Mouse (Mus musculus): ENCODE results near the gene Trim65. TPM values are rescaled to one million over a fixed set of nuclear protein-coding genes. Genes with fewer than 3 reads are reported as not detected.

Trim65 gene
- polyA plus RNA-seq, 1 experiment from 2014 or later, result 14.3 TPM

DNA sequence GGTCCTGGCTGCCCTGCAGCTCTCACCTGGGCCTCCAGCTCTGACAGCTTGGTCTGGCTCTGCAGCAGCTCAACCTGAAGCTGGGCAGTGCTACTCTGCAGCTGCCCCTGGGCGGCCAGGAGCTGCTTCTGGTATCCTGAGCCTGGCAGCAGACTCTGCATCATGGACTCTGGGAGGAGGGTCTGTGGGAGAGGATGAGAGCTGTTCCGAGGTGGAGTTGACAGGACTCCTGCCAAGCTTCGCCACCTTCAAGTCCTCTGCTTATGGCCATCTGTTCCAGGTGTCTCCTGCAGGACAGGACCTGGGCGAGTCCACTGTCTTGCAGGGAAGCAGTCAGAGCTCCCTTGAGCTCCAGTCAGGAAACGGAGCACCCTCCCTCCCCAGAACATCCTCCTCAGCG, 18.4 kb upstream of the Trim65 start:
- Histone ChIP-seq H3K36me3 (ENCODE audit: inconsistent target) (peaks cover 41% of the 10 kb centered on the region; the same call in 1 of the 2 replicates), H3K4me3 (ENCODE audit: inconsistent target) (no peak overlapping the region), H3K27ac (no peak overlapping the region), H3K79me2 (ENCODE audit: inconsistent target) (no peaks in the 10 kb centered on the region)
- 100% methylated on average over 6 of the region's 6 CpGs for WGBS (ENCODE audit: missing documents)

DNA sequence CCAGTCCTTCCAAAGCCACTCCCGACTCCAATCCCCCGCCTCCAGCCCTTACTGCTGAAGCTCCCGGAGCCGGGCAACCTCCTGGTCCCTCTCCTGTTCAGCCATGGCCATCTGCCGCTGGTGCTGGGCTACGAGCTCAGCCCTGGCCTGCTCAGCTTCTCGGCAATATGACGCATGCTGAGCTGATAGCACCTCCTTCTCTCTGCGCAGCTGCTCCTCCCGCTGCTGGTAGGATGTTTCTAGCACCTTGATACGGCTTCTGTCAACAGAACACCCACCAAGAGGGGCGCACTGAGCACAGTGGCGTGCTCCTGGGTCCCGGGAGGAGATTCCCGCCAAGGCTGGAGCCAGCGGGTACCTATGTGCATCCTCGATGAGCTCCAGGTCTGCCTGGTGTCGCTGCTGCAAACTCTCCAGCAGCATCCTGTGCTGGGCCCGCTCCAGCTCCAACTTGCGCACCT, 17.9 kb upstream of the Trim65 start:
- no peaks in the 10 kb centered on the region for H3K79me2 ChIP-seq (ENCODE audit: inconsistent target)
- 94% methylated on average over 18 of the region's 20 CpGs for WGBS (ENCODE audit: missing documents)
- no peak overlapping the region for H3K27ac ChIP-seq
- H3K4me3 ChIP-seq (ENCODE audit: inconsistent target), result no peak overlapping the region
- H3K36me3 ChIP-seq (ENCODE audit: inconsistent target), result peaks cover 39% of the 10 kb centered on the region; the same call in 1 of the 2 replicates

DNA sequence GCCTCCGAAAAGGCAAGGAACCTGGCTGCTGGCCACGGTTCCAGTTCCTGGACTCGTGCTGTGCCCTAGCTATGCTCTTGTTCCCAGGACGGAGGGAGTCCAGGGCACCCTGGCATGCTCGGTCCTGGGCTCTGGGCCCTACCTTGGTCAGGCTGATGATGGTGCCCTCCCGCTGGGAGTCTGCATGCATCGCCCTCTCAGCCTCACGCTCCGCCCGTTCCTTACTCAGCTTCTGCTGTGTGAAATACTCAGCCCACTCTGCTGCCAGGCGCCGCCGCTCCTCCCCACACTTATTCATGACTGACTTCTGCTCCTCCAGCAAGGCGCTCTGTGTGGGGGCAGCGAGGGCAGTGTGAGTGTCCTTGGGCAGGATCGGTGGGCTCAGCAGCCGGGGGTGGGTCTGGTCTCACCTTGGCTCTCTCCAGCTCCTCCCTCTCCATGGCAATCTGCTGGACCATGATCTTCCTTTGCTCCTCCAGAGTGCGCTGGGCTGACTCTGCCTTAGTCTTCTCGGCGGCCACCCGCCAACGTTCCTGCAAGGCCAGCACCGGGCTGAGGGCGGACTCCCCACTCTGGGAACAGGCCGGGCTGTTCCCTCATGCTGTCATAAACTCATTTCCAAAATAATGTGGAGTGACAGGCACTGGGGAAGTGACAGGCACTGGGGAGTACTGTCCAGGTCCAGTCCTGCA, 15.5 kb upstream of the Trim65 start:
- Histone ChIP-seq H3K27ac (peak overlapping the region; percentile 45; the same call in 1 of the 2 replicates), H3K36me3 (ENCODE audit: inconsistent target) (peaks cover 21% of the 10 kb centered on the region; the same call in 1 of the 2 replicates), H3K79me2 (ENCODE audit: inconsistent target) (no peaks in the 10 kb centered on the region), H3K4me3 (ENCODE audit: inconsistent target) (no peak overlapping the region)
- 77% methylated on average over 23 of the region's 25 CpGs for WGBS (ENCODE audit: missing documents)

DNA sequence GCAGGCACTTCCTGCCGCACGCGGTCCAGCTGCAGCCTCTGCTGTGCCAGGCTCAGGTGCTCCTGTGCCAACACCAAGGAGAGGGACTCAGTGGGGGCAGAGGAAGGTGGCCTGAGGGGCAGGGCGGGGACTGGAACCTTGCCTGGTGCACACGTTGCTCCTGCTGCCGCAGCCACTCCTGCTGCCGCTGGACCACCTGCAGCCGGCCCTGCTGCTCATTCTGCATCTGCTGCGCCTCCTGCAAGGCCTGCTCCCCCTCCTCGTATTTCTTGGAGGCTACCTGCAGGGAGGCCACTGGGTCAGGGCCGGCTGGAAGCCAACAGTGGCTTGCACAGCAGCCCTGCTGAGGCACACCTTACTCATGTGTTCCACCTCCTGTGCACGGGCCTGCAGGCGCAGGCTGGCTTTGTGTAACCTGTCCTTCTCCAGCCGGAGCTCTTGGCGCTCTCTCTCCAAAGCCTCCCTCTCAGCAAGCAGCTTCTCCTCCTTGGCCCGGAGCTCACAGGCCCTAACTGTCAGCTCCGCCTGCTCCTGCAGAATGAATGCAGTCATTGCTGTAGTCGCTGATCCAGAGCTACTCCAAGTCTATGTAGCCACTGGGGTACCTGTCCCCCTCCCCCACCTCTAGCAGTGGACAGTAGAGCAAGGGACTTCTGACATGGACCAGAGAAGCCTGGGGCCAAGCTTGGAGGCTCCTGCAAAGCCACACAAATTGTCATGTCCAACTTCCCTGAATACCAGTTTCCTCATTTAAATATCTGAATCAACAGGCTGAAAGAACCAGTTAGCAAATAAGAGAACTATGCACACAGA, 14.8 kb upstream of the Trim65 start:
- peak overlapping the region; percentile 45 for H3K27ac ChIP-seq
- H3K4me3 ChIP-seq (ENCODE audit: inconsistent target), result no peak overlapping the region
- H3K79me2 ChIP-seq (ENCODE audit: inconsistent target), result no peaks in the 10 kb centered on the region
- 93% methylated on average over 15 of the region's 18 CpGs for WGBS (ENCODE audit: missing documents)
- H3K36me3 ChIP-seq (ENCODE audit: inconsistent target), result peaks cover 14% of the 10 kb centered on the region; the same call in 1 of the 2 replicates

DNA sequence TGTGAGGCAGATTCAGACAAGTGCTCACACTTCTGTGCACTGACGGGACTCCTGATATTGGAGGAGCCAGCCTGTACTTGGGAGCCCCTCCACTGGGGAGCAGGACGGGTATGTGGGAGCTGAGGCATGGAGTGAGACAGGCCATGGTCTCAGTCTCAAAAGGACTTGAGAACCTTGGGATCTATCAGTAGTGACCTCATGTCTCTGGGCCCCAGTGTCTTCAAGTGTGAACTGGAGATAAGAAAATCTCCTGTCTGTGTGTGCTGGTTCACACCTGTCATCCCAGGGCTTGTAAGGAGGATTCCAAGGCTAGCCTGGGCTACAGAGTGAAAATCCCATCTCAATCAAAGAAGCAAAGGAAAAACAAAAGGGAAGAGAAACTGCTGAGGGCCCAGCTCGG, 12.5 kb upstream of the Trim65 start:
- Histone ChIP-seq H3K4me3 (ENCODE audit: inconsistent target) (no peak overlapping the region), H3K27ac (no peak overlapping the region), H3K79me2 (ENCODE audit: inconsistent target) (no peaks in the 10 kb centered on the region), H3K36me3 (ENCODE audit: inconsistent target) (peaks cover 5% of the 10 kb centered on the region; the same call in 1 of the 2 replicates)
- 81% methylated on average over 3 of the region's 3 CpGs for WGBS (ENCODE audit: missing documents)

DNA sequence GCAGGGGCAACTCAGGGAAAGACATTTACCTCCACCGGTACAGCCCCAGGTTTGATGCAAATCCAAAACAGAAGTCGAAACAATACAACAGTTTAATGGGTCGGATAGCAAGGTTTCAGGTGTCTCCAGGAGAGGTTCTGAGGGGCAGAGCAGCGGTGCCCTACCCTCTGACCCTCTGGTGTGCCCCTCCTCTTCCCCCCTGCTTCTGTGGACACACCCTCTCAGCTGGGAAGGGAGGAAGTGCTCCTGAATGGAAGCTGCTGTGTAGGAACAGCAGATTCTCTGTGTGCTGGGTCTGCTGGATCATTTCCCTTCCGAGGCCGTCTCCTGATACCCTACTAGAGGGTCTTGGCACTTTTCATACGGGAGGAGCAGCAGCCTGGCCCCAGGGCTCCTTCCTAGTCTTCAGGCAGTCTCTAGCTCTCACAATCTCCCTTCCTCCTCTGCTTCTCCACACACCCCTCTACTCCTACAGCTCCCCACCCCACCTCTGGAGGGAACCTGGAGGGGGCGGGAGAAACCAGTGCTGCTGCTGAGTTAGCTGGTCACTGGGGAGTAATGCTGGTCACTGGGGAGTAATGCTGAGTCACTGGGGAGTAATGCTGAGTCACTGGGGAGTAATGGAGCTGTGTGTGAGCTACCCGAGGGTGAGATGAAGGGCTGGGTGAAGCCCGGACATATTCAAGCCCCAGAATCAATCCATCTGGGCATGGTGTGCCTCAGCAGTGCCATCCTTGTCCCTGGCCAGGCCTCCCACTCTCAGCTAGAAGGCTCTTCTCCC, 11.5 kb upstream of the Trim65 start:
- Histone ChIP-seq H3K79me2 (ENCODE audit: inconsistent target) (peaks cover 9% of the 10 kb centered on the region; the same call in 1 of the 2 replicates), H3K4me3 (ENCODE audit: inconsistent target) (no peak overlapping the region), H3K36me3 (ENCODE audit: inconsistent target) (peaks cover 1% of the 10 kb centered on the region; the same call in 1 of the 2 replicates), H3K27ac (no peak overlapping the region)
- 71% methylated on average over 8 of the region's 10 CpGs for WGBS (ENCODE audit: missing documents)

DNA sequence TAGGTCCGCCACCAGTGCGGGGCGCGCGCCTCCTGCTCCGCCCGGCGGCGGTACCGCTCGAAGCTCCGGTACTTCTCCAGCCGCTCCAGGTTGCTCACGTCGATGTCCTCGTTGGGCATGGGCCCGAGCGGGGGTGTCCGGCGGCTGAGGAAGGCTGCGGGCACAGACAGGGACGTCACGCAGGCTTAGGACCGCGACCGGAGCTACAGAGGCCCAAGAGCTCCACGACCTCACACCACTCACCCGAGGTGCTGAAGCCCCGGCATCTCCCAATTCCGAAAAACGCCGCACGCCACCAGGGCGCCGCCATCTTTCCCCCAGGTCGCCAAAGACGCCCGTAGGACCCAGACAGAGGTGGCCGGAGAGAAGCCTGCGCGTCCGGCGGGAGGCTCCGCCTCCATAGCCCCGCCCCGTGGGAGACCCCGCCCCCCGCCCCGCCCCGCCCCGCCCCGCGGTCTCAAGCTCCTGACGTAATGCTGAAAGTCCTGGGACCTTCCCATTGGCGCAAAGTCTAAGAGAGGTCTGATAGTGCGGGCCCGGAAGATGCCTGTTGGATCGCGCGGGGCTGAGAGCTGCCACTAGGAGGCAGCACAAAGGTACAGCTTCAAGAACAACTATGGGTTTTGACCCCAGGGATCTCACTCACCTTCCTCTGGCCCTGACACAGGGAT, 7.7 kb upstream of the Trim65 start, which contains the start of gene Mrpl38:
TSS of gene Mrpl38 (minus strand) at position 401 of the 671 bp plus-strand sequence.
- WGBS (ENCODE audit: missing documents), result under 1% methylated on average over 59 of the region's 60 CpGs
- H3K27ac ChIP-seq, result no peak within 1 kb of the TSS
- no peaks in the 10 kb centered on the region; the same call in 1 of the 2 replicates for H3K36me3 ChIP-seq (ENCODE audit: inconsistent target)
- H3K4me3 ChIP-seq (ENCODE audit: inconsistent target), result peak within 1 kb of the TSS; percentile 58
- peaks cover 16% of the 10 kb centered on the region; the same call in 1 of the 2 replicates for H3K79me2 ChIP-seq (ENCODE audit: inconsistent target)

DNA sequence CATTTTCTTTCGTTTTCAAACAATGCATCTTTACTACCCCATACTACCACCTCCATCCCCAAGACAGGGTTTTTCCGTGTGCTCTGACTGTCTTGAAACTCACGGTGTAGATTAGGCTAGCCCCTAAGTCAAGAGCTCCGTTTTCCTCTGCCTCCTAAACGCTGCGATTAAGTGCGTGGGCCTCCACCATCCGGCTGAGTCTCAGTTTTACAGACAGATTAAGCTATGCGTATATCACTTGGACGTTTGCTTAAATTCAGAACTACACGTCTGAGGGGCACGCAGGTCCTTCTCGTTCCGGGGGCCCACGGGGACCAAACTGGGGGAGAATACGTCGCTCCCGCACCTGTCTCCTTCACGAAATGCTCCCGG, 7.2 kb upstream of the Trim65 start:
- peak overlapping the region; percentile 58 for H3K4me3 ChIP-seq (ENCODE audit: inconsistent target)
- peaks cover 16% of the 10 kb centered on the region; the same call in 1 of the 2 replicates for H3K79me2 ChIP-seq (ENCODE audit: inconsistent target)
- H3K27ac ChIP-seq, result no peak overlapping the region
- no peaks in the 10 kb centered on the region; the same call in 1 of the 2 replicates for H3K36me3 ChIP-seq (ENCODE audit: inconsistent target)
- WGBS (ENCODE audit: missing documents), result 1% methylated on average over 20 of the region's 20 CpGs

DNA sequence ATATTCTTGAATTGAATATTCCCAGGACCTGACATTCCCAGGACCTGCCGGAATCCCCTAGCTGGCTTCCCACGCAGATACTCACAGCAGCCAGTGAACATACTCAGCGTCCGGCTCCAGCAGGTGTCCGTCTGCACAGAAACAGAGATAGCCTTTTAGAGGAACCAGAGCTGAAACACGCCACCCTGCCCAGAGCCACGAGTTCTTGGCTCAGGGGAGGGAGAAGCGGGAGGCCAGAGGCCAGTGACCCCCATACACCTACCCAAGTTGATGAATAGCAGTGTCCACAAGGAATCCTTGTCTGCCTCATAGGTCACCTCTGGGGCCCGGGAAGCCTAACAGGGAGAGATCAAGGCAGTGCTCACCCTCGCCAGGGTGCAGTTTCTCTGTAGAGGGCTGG, 3.2 kb upstream of the Trim65 start:
- 92% methylated on average over 10 of the region's 10 CpGs for WGBS (ENCODE audit: missing documents)
- Histone ChIP-seq H3K4me3 (ENCODE audit: inconsistent target) (no peak overlapping the region), H3K79me2 (ENCODE audit: inconsistent target) (peaks cover 25% of the 10 kb centered on the region), H3K27ac (no peak overlapping the region), H3K36me3 (ENCODE audit: inconsistent target) (no peaks in the 10 kb centered on the region; the same call in 1 of the 2 replicates)

DNA sequence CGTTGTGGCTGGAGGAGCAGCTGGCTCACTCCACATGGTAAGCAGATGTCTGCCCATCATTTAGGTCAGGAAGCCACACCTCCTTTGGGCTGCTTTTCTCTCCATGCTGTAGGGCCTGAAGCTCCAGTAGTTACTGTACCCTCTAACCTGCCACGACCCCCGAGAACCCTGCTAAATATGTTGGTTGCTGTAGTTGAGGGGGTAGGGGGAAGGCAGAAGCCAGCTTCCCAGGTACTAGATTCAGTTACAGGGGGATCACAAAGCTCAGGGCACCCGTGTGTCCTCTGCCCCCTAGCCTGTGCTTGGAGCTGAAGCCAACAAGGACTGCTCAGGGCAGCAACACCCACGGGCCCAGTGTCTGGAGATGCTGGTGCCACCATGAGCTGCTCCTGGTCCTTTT, 2.6 kb upstream of the Trim65 start:
- Histone ChIP-seq H3K4me3 (ENCODE audit: inconsistent target) (no peak overlapping the region), H3K27ac (no peak overlapping the region), H3K36me3 (ENCODE audit: inconsistent target) (peaks cover 2% of the 10 kb centered on the region; the same call in 1 of the 2 replicates), H3K79me2 (ENCODE audit: inconsistent target) (peaks cover 31% of the 10 kb centered on the region)
- 87% methylated on average over 5 of the region's 5 CpGs for whole genome bisulfite sequencing (ENCODE audit: missing documents)

GRCm38 (mm10) chr11:116132366-116133333, 1.7 kb upstream of the Trim65 start:
- Histone ChIP-seq H3K4me3 (ENCODE audit: inconsistent target) (no peak overlapping the region), H3K36me3 (ENCODE audit: inconsistent target) (peaks cover 10% of the 10 kb centered on the region), H3K27ac (no peak overlapping the region), H3K79me2 (ENCODE audit: inconsistent target) (peaks cover 28% of the 10 kb centered on the region)
- 82% methylated on average over 16 of the region's 16 CpGs for WGBS (ENCODE audit: missing documents)

DNA sequence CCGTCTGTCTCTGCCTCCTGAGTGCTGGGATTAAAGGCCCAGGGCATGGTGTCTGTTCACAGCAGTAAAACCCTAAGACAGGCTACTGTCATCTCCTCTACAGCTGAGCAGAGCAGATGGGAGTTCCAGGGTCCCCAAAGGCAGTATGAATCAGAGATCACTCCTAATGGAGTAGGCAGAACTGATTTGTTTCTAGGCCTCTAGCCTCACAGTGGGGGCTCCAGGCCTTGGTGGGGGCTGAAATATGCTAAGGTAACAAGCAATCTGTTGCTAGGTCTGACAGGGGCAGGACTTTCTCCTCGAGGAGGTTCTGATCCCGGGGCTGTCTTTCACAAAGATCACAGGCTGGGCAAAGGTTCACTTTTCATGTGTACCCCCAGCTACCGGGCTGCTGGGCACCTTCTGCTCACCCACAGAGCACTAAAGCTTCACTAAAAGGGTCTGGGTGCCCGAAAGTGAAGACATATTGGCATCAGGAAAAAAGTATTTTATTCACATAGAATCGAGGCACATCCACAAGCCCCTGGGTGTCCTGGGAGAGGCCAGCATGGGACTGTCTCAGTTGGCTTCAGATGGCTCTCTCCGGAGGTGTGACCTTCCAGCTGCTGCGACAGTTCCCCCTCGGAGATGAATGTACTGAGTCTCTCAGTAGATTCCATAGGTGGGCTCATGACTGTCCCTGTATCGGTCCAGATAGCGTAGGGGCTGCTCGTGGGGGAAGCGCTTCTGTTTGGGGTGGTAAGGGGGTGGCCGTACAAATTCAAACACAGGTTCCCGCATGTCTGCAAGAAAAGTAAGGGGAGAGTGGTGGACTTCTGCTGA, 632 bp upstream of the Trim65 start:
- Histone ChIP-seq H3K36me3 (ENCODE audit: inconsistent target) (peaks cover 21% of the 10 kb centered on the region), H3K27ac (peak overlapping the region; percentile 89)
- 84% methylated on average over 15 of the region's 15 CpGs for WGBS (ENCODE audit: missing documents)

More for the DNA sequence above, 632 bp upstream of the Trim65 start:
- peaks cover 18% of the 10 kb centered on the region for H3K79me2 ChIP-seq (ENCODE audit: inconsistent target)
- H3K4me3 ChIP-seq (ENCODE audit: inconsistent target), result peak overlapping the region; percentile 54

Measured in macrophage (primary cell).